Mouse (Mus musculus) forebrain, embryonic 11.5 days (tissue): Measurements from ENCODE around the gene Kdm5c. TPM values are rescaled to one million over a fixed set of nuclear protein-coding genes. Genes with fewer than 3 reads are reported as not detected.

Experiments used
- ATAC-seq: fragments of 200-750 bp; cut with Nextera tagmentation; replicated peaks from 2 replicates; pipeline ENCODE4 v1.8.0; 2017; ENCODE audit warnings: moderate TSS enrichment; ENCODE audit not compliant: low FRiP score
- DNase-seq: peaks from one replicate; pipeline ENCODE4 v3.0.0-alpha.2; 2017; ENCODE audit warnings: low spot score
- H3K27ac ChIP-seq: fragments of 300-500 bp; sonication (generic); 2 replicates; pipeline ENCODE4 v1.5.1; 2014; ENCODE audit warnings: low read depth, low read length
- H3K27me3 ChIP-seq: fragments of 300-500 bp; sonication (generic); 2 replicates; pipeline ENCODE4 v1.6.1; 2014; ENCODE audit warnings: mild to moderate bottlenecking, low read length, mixed read lengths; ENCODE audit not compliant: control insufficient read depth, insufficient read depth
- H3K36me3 ChIP-seq: fragments of 300-500 bp; sonication (generic); 2 replicates; pipeline ENCODE4 v1.6.1; 2014; ENCODE audit warnings: mild to moderate bottlenecking, low read length, moderate library complexity, mixed read lengths; ENCODE audit not compliant: control insufficient read depth, insufficient read depth
- H3K4me1 ChIP-seq: fragments of 300-500 bp; sonication (generic); replicated peaks from 2 replicates; pipeline ENCODE4 v1.6.1; 2014; ENCODE audit warnings: low read length, mixed read lengths; ENCODE audit not compliant: control insufficient read depth, insufficient read depth
- H3K4me2 ChIP-seq: fragments of 300-500 bp; sonication (generic); 2 replicates; pipeline ENCODE4 v1.6.1; 2014; ENCODE audit warnings: low read depth, mild to moderate bottlenecking, low read length, moderate library complexity, mixed read lengths; ENCODE audit not compliant: severe bottlenecking
- H3K4me3 ChIP-seq: fragments of 300-500 bp; sonication (generic); 2 replicates; pipeline ENCODE4 v1.5.1; 2014; ENCODE audit warnings: low read depth, low read length
- H3K9ac ChIP-seq: fragments of 300-500 bp; sonication (generic); 2 replicates; pipeline ENCODE4 v1.6.1; 2014; ENCODE audit warnings: low read length
- H3K9me3 ChIP-seq: fragments of 300-500 bp; sonication (generic); 2 replicates; pipeline ENCODE4 v1.6.1; 2016; ENCODE audit warnings: low read length, mixed read lengths; ENCODE audit not compliant: control insufficient read depth
- WGBS: fragments of 180-500 bp; shearing (Covaris S2); extraction: QIAGEN DNeasy Blood & Tissue Kit; methylation state at CpG from one replicate; pipeline ENCODE4 v1.1.7; 2014; 5-methylcytosine and 5-hydroxymethylcytosine counted together
- polyA plus RNA-seq: library from polyadenylated mRNA; unstranded; fragments of >200 nt; fragmentation: Nextera tagmentation; extraction: Ambion mirVana; gene quantifications from 2 replicates; pipeline ENCODE4 v1.2.1, GENCODE M21; 2014

The Kdm5c gene
- polyA plus RNA-seq, 1 experiment from 2014 or later, result 46.3 TPM

GRCm38 (mm10) chrX:152320535-152320934, 87.7 kb downstream of the Kdm5c start:
- no peak for DNase-seq
- H3K9me3 ChIP-seq, result no peaks in the 10 kb centered on the region; the same call in 1 of the 2 replicates
- H3K9ac ChIP-seq, result no peak overlapping the region
- H3K27ac ChIP-seq, result no peak overlapping the region
- 91% methylated on average over 4 of the region's 4 CpGs for WGBS
- H3K4me3 ChIP-seq, result no peak overlapping the region
- no peak overlapping the region for H3K4me2 ChIP-seq
- H3K27me3 ChIP-seq, result peaks cover 7% of the 10 kb centered on the region; the same call in 1 of the 2 replicates
- H3K4me1 ChIP-seq, result no peaks in the 10 kb centered on the region
- no peaks in the 10 kb centered on the region for H3K36me3 ChIP-seq
- ATAC-seq, result no peak

- DNase-seq, result no peak
- H3K27ac ChIP-seq, result no peak overlapping the region
- H3K4me1 ChIP-seq, result no peaks in the 10 kb centered on the region; the same call in 1 of the 2 replicates
- peaks cover 10% of the 10 kb centered on the region; the same call in 1 of the 2 replicates for H3K27me3 ChIP-seq
- 44% methylated on average over 2 of the region's 2 CpGs for whole genome bisulfite sequencing
- H3K4me3 ChIP-seq, result no peak overlapping the region
- no peak for ATAC-seq
- no peaks in the 10 kb centered on the region; the same call in 1 of the 2 replicates for H3K9me3 ChIP-seq
- no peaks in the 10 kb centered on the region for H3K36me3 ChIP-seq
- H3K4me2 ChIP-seq, result no peak overlapping the region
- no peak overlapping the region for H3K9ac ChIP-seq
Measured at GRCm38 (mm10) chrX:152322776-152323175, 90.0 kb downstream of the Kdm5c start.

- no peak overlapping the region for H3K27ac ChIP-seq
- no peak overlapping the region for H3K9ac ChIP-seq
- no peak for DNase-seq
- 100% methylated on average over 1 of the region's 1 CpGs for WGBS
- no peaks in the 10 kb centered on the region; the same call in 1 of the 2 replicates for H3K4me1 ChIP-seq
- H3K36me3 ChIP-seq, result no peaks in the 10 kb centered on the region
- no peak for ATAC-seq
- H3K4me3 ChIP-seq, result no peak overlapping the region
- no peak overlapping the region for H3K4me2 ChIP-seq
- H3K9me3 ChIP-seq, result no peaks in the 10 kb centered on the region; the same call in 1 of the 2 replicates
- peaks cover 17% of the 10 kb centered on the region; the same call in 1 of the 2 replicates for H3K27me3 ChIP-seq
Measured at GRCm38 (mm10) chrX:152323584-152323983, 90.8 kb downstream of the Kdm5c start.

Other genes with a start within 250 kb of the Kdm5c start
- gene Hsd17b10, start 231.2 kb upstream of the Kdm5c start, polyA plus RNA-seq, result 167 and 168 TPM in 2 replicates
- gene Ribc1, start 216.7 kb upstream of the Kdm5c start, polyA plus RNA-seq, result 4.4 and 4.8 TPM in 2 replicates
- gene Smc1a, start 216.6 kb upstream of the Kdm5c start, polyA plus RNA-seq, result 142 and 144 TPM in 2 replicates
- 1.5 and 2.1 TPM in 2 replicates for gene Iqsec2, start 88.8 kb upstream of the Kdm5c start, polyA plus RNA-seq
- 16.6 and 19.5 TPM in 2 replicates for gene Kantr, start 94.5 kb downstream of the Kdm5c start, polyA plus RNA-seq
- 33.7 and 35.6 TPM in 2 replicates for gene Tspyl2, start 109.4 kb downstream of the Kdm5c start, polyA plus RNA-seq
- 7.1 and 8.0 TPM in 2 replicates for gene Gpr173, start 135.7 kb downstream of the Kdm5c start, polyA plus RNA-seq